Mouse (Mus musculus) brain, adult 2 months (tissue): ENCODE measurements around the gene Fance.
"Not testable (repeated sequence)": the region's sequence is repeated elsewhere in the genome, so short reads cannot be mapped to it uniquely, and the experiment has no call there.

Source experiments
- DNase-seq: peaks from one replicate; pipeline ENCODE4 v3.0.0; 2011; ENCODE audit warnings: low read depth, low spot score

Fance gene

DNA sequence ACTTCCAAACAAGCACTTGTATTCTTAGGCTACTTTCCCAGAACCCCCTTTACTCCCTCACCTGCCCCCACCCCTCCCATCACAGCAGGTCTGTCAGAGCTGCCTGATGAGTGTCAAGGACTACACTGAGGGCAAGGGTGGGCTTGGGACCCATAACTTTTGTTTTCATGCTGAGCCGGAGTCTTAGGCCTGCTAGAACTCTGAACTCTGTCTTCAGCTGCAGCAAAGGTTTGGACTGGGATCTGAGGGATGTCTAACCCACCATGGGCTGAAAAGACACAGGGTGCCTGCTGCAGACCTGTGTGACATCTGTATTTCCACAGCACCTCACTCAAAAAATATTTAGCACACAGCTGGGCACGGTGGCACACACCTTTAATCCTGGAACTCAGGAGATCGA lies 13.6 kb downstream of the Fance start:
- no peak for DNase-seq

DNA sequence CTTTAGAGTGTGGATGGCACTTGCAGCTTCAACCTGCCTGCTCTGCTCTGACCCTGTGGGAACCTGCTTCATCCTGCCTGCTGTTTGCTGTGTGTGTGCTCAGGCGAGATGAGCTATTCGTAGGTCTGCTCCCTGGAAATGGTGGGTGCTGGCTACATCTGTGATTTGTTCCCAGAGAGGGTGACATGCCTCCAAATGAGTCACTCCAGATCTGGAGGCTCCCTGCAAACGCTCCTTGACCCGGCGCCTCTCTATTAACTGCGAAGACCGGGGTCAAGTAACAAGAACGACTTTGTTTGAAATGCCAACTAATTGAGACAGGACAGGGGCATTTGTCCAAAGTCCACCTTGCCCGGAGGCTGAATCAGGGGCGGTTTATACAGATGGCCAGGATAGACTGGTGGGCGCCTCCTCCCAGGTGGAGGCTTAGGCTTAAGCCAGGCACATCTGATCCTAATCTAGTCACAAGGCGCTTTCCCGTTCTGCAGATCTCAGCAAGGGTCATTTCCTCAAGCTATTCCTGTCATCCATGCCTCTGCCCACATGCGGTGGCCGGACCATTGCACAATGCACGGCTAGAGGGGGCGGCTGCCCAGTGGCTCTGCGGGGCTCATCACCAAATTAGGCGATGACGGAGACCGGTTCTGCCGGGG lies 14.5 kb downstream of the Fance start:
- peak; percentile 85 for DNase-seq

GRCm38 (mm10) chr17:28328366-28328928 lies 15.1 kb downstream of the Fance start, which contains the start of gene Rpl10a:
Rpl10a (plus strand) TSS chr17:28328471.
- DNase-seq: peak; percentile 97

DNA sequence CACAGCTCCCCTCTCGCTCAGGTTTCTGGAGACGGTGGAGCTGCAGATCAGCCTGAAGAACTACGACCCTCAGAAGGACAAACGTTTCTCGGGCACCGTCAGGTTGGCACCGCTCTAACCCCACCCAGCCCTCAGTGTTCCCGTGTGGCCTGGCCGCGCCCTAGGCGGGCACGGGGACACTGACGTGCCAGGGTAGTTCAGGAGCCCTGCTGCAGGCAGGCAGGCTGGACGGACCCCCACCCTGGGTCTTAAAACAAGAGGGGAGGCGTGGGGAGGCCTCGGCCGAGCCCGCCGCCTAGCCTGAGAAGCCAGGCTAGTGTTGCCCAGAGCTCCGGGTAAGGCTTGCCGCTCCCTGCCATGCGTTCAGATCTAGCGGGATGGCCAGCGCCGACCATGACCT lies 15.6 kb downstream of the Fance start:
- no peak for DNase-seq

- no peak for DNase-seq
Observed at GRCm38 (mm10) chr17:28329503-28330231, 16.3 kb downstream of the Fance start.

DNA sequence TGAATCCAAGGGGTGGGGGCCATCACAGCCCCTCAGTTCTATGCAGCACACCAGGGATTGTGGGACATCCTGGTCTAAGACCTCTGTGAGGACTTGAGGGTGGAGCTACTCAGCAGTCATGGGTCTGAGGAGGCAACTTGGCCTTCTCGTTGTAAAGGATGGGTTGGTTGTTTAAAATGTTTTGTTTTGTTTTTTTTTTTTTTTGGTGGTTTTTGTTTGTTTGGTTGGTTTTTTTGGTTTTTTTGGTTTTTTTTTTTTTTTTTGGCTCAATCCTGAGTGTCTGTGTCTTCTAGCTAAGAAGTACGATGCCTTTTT lies 16.9 kb downstream of the Fance start:
- DNase-seq: no peak

DNA sequence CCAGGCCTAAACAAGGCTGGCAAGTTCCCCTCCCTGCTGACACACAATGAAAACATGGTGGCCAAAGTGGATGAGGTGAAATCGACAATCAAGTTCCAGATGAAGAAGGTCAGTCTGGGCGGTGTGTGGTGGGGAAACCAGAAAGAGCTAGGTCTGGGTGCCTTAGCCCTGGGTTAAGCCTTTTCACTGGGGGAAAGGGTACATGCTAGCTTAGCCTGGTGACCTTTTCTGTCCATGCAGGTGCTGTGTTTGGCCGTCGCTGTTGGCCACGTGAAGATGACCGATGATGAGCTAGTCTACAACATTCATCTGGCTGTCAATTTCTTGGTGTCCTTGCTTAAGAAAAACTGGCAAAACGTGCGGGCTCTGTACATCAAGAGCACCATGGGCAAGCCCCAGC lies 17.3 kb downstream of the Fance start:
- DNase-seq: not testable (repeated sequence)

DNA sequence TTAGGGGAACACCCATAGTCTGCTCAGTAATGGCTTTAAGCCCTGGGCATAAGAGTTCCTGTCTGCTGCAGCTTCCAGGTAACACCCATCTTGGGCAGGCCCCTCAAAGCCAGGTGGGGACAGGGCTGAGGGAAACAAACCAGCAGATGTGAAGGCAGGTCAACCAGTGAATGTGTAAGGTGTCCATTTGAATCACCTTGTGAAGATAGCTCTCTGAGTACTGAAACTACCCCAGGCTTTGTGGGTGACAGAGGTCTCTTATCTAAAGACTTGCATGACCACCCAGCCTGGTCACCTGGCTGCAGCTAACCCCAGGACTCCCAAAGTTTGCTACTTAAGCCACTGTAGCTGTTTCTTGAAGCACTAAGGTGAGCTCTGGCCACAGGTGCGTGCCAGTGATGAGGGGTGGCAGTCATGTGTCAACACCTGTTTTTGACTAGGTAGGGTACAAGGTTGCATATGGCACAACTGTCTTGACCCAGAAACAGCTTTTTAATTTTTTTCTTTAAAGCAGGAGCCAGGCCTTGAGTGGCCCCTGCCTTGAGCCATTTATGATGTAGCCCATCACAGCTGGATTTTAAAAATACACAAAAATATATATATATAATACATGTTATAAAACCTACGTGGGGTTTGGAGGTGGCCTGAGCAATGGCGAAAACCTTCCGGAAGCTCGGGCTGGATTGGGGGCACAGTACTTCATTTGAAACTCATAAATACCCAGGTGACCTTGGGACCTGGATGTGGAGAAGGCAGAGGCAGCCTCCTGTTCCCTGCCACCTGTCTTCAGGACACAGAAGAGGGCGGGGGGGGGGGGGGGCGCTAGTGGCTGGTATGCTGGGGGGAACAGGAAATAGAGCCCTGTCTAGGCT lies 18.2 kb downstream of the Fance start:
- DNase-seq: no peak

GRCm38 (mm10) chr17:28332113-28332914 lies 19.0 kb downstream of the Fance start:
- DNase-seq: no peak

- DNase-seq: no peak
Observed at GRCm38 (mm10) chr17:28332915-28333546, 19.7 kb downstream of the Fance start.

- no peak for DNase-seq
Observed at GRCm38 (mm10) chr17:28335267-28335666, 21.9 kb downstream of the Fance start.

DNA sequence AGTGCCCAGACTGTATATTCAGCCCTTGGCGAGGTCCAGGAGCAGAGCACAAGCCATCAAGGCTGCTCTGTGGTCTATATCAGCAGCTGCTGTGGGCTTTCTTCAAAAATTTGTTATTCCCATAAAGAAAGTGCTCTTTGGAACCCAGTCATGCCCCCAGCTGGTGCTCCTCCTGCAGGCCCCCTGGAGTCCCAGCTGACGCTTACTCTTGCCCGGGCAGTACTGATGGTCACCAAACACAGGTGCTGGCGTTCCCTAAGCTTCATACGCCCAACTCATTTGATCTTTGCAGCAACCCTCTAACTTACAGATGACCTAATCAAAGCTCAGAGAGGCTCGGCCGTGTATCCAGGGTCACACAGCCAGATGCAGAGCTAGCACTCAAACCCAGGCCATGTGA lies 24.2 kb downstream of the Fance start:
- DNase-seq: no peak

DNA sequence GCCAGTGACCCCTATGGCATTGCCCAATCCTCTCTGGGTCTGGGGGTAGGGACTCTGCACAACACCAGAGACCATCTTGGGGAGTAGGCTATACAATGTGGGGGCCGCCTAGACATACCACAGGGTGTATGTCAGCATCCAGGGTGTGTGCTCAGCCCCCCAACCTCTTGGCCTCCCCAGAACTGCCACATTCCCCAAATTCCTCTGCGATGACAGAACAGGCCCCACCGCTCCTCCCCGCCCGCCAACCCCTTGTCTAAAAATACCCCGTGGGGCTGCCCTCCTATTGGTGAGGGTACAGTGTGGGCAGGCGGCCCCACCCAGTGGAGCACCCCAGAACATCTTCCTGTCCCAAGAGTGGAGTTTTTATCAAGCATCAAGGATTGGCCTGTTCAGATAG lies 27.3 kb downstream of the Fance start:
- DNase-seq: no peak

GRCm38 (mm10) chr17:28341091-28341490 lies 27.8 kb downstream of the Fance start:
- peak; percentile 52 for DNase-seq

DNA sequence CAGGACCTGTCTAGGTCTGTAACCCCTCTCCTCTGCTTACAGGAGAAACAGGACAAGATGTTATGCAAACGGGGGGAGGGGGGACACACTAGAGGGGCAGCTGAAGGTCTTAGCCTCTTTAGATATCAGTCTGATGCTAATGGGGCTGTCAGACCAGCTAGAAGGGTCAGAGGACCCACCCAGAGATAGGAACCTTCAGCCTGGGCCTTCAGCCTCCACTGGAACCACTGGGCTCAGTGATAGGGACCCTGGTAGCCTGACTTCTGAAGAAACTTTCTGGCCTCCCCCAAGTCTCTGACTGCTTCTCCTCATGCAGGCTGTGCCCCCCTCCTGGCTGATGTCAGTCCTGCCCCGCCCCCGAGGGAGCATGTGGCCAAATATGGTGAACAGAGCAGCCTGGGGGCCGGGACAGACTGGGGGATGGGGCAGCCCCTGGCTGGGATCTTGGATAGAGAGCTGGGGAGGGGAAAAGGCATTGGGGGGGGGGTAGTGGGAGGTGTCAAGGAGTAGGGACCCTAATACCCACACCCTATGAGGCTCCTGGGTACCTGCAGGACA lies 30.8 kb downstream of the Fance start:
- DNase-seq: no peak

- no peak for DNase-seq
Observed at GRCm38 (mm10) chr17:28344670-28345069, 31.4 kb downstream of the Fance start.

GRCm38 (mm10) chr17:28345271-28345721 lies 32.0 kb downstream of the Fance start:
- no peak for DNase-seq

- DNase-seq: no peak
Observed at GRCm38 (mm10) chr17:28345882-28346281, 32.6 kb downstream of the Fance start.

DNA sequence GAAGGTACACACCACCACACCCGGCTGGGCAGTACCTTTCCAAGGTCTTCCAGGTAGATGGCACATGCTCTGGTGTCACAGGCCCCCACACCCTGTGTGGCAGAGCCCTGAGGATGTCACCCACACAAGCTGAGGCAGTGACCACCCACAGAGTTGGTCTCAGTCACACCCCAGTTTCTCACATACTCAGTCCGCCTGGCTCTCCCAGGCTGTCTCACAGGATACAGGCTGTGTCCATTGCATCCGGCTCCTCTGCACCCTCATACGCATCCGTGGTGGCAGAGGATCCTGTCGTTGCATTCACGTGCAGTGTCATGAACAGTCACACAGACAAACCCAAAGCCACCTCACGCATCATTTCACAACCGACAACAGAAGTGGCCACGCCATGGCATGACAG lies 34.0 kb downstream of the Fance start:
- no peak for DNase-seq

DNA sequence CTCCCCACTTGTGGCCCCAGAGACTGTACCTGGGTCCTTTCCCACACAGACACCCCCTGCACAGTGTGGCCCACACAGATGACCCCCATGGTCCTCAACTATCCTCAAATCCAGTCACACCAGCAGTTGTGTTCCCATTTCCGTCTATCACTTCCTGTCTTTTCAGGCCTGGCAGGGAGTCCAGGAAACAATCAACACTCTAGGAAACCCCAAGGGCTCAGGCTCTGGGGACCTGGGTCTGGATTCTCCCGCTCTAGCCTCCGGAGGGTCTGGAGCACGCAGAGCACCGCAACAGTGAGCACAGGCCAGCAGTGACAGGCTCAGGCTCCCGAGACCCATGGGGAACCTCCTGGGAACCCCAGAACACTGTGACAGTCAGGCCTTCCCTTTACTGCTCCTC lies 34.9 kb downstream of the Fance start:
- no peak for DNase-seq
